Mouse (Mus musculus) midbrain, embryonic 13.5 days (tissue): ENCODE results near the gene Sgf29. TPM values are rescaled to one million over a fixed set of nuclear protein-coding genes. Genes with fewer than 3 reads are reported as not detected.
A peak's percentile ranks its signal among the peaks of the same experiment; 100 is the strongest.

Experiments used
- ATAC-seq: fragments of 200-750 bp; cut with Nextera tagmentation; 2 replicates; pipeline ENCODE4 v1.8.0; 2017; ENCODE audit warnings: mild to moderate bottlenecking, moderate TSS enrichment, moderate library complexity
- H3K27ac ChIP-seq: fragments of 300-500 bp; sonication (generic); 2 replicates; pipeline ENCODE4 v1.5.1; 2015; ENCODE audit warnings: inconsistent platforms, mild to moderate bottlenecking, moderate library complexity
- H3K27me3 ChIP-seq: fragments of 300-500 bp; sonication (generic); 2 replicates; pipeline ENCODE4 v1.6.1; 2015; ENCODE audit warnings: mild to moderate bottlenecking, inconsistent platforms
- H3K36me3 ChIP-seq: fragments of 300-500 bp; sonication (generic); 2 replicates; pipeline ENCODE4 v1.6.1; 2015; ENCODE audit warnings: mild to moderate bottlenecking, inconsistent platforms
- H3K4me1 ChIP-seq: fragments of 300-500 bp; sonication (generic); replicated peaks from 2 replicates; pipeline ENCODE4 v1.6.1; 2015; ENCODE audit warnings: inconsistent platforms
- H3K4me2 ChIP-seq: fragments of 300-500 bp; sonication (generic); replicated peaks from 2 replicates; pipeline ENCODE4 v1.6.1; 2015; ENCODE audit warnings: moderate library complexity, mild to moderate bottlenecking, inconsistent platforms
- H3K4me3 ChIP-seq: fragments of 300-500 bp; sonication (generic); replicated peaks from 2 replicates; pipeline ENCODE4 v1.5.1; 2015; ENCODE audit warnings: mild to moderate bottlenecking, inconsistent platforms
- H3K9ac ChIP-seq: fragments of 300-500 bp; sonication (generic); replicated peaks from 2 replicates; pipeline ENCODE4 v1.6.1; 2015; ENCODE audit warnings: mild to moderate bottlenecking, inconsistent platforms
- H3K9me3 ChIP-seq: fragments of 300-500 bp; sonication (generic); 2 replicates; pipeline ENCODE4 v1.6.1; 2016; ENCODE audit warnings: mild to moderate bottlenecking, inconsistent platforms
- WGBS: fragments of 180-500 bp; shearing (Covaris S2); methylation state at CpG from one replicate; pipeline ENCODE4 v1.1.7; 2015; 5-methylcytosine and 5-hydroxymethylcytosine counted together
- polyA plus RNA-seq: library from polyadenylated mRNA; unstranded; fragments of >200 nt; fragmentation: Nextera tagmentation; extraction: Ambion mirVana; gene quantifications from 2 replicates; pipeline ENCODE4 v1.2.1, GENCODE M21; 2015

The Sgf29 gene
- polyA plus RNA-seq, 1 experiment from 2014 or later = 54.5 TPM

DNA sequence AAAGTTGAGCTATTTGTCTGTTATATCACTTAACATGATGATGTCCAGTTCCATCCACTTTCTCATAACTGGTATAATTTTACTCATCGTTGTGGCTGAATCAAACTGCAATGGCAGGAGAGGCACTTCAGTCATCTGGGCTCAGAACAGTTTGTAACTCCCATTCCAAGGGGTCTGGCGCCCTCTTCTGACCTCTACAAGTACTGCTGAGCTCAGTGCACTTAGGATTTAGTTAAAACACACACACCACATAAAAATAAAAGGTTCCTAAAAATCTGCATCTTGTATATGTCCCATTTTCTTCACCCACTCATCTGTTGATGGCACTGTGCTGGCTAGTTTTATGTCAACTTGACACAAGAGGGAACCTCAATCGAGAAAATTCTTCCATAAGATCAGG, 44.1 kb downstream of the Sgf29 start:
- 40% methylated on average over 3 of the region's 3 CpGs for WGBS
- H3K36me3 ChIP-seq = peaks cover 34% of the 10 kb centered on the region
- no peak overlapping the region for H3K27ac ChIP-seq
- H3K4me1 ChIP-seq = peaks cover 39% of the 10 kb centered on the region
- no peaks in the 10 kb centered on the region for H3K9me3 ChIP-seq
- no peaks in the 10 kb centered on the region for H3K27me3 ChIP-seq
- H3K4me2 ChIP-seq = 0 out of 2 replicates have a peak overlapping the region, but pooled peaks have one; percentile 69
- no peak overlapping the region for H3K4me3 ChIP-seq
- H3K9ac ChIP-seq = no peak overlapping the region
- no peak for ATAC-seq

DNA sequence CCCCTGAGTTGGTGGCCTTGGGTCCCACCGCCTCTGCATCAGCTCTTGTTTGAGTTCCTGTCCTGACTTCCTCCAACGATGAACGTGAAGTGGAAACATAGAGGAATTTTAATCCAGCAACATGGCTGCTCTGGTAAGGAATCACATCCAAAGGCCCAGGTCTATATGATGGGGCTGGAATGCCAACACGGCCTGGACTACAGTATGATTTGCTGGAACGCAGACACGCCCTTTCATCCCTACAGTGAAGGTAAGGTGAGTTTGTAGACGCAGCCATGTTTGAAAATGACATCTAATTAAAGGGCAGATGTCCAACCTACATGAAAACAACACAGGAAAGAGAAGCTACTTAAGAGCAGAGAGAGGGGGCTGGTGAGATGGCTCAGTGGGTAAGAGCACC, 44.7 kb downstream of the Sgf29 start:
- 86% methylated on average over 7 of the region's 7 CpGs for WGBS
- peak overlapping the region; percentile 69 for H3K4me2 ChIP-seq
- no peaks in the 10 kb centered on the region for H3K9me3 ChIP-seq
- peaks cover 39% of the 10 kb centered on the region for H3K4me1 ChIP-seq
- ATAC-seq = no peak
- no peak overlapping the region for H3K27ac ChIP-seq
- no peak overlapping the region for H3K9ac ChIP-seq
- peaks cover 36% of the 10 kb centered on the region for H3K36me3 ChIP-seq
- H3K4me3 ChIP-seq = no peak overlapping the region
- no peaks in the 10 kb centered on the region for H3K27me3 ChIP-seq

DNA sequence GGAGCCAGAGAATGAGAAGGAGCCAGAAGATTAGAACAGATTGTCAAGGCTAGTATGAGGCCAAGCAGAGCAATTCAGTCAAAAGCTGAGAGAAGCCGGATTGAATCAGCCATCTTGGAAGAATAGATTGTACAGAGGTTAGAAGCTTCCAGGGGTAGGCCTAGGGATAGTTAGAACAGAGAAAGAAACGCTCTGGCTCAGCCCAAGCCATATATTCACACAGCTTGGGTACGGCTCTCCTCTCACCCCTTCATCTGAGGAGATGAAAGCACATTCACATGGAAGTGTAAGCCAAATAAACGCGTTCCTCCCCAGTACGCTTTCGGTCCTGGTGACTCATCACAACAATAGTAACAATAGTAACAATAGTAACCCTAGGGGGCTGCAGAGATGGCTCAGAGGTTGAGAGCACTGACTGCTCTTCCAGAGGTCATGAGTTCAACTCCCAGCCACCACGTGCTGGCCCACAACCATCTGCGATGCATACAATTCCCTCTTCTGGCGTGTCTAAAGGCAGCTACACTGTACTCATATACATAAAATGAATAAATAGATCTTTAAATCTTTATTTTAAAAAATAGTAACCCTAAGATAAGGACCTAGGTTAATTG, 45.4 kb downstream of the Sgf29 start:
- Histone ChIP-seq H3K4me1 (peaks cover 39% of the 10 kb centered on the region), H3K4me2 (peak overlapping the region; percentile 69), H3K27me3 (no peaks in the 10 kb centered on the region), H3K36me3 (peaks cover 43% of the 10 kb centered on the region), H3K4me3 (peak overlapping the region; percentile 69), H3K27ac (peak overlapping the region; percentile 30; the same call in 1 of the 2 replicates), H3K9ac (peak overlapping the region; percentile 79), H3K9me3 (no peaks in the 10 kb centered on the region)
- ATAC-seq = no peak
- 29% methylated on average over 10 of the region's 10 CpGs for WGBS

DNA sequence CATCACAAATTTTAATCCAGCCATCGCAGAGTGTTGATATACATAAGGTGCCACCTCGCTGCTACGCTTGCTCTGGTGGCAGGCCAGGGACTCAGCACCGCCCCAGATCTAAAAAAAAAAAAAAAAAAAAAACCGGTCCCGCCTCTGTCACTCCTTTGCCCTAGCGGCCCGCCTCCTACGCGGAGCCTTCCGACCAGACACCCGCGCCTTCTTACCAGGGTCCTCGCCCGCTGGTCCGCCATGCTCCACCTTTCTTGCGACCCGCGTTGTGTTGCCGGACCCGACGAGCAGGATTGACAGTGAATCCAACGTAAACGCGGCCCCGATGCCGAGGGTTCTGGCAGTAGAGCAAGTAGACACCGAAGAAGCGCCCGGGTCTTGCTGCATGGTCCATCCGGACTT, 46.1 kb downstream of the Sgf29 start, which contains the start of gene Bola2:
Gene Bola2 (plus strand): TSS at position 192 of the 402 bp plus-strand sequence.
- no peaks in the 10 kb centered on the region for H3K27me3 ChIP-seq
- peak within 1 kb of the TSS; percentile 97 for H3K4me2 ChIP-seq
- no peaks in the 10 kb centered on the region for H3K9me3 ChIP-seq
- H3K9ac ChIP-seq = peak within 1 kb of the TSS; percentile 80
- peak within 1 kb of the TSS; percentile 95 for H3K27ac ChIP-seq
- under 1% methylated on average over 31 of the region's 31 CpGs for WGBS
- peak; percentile 52 for ATAC-seq
- peak within 1 kb of the TSS; percentile 69 for H3K4me3 ChIP-seq
- peaks cover 44% of the 10 kb centered on the region for H3K36me3 ChIP-seq
- peaks cover 43% of the 10 kb centered on the region for H3K4me1 ChIP-seq

DNA sequence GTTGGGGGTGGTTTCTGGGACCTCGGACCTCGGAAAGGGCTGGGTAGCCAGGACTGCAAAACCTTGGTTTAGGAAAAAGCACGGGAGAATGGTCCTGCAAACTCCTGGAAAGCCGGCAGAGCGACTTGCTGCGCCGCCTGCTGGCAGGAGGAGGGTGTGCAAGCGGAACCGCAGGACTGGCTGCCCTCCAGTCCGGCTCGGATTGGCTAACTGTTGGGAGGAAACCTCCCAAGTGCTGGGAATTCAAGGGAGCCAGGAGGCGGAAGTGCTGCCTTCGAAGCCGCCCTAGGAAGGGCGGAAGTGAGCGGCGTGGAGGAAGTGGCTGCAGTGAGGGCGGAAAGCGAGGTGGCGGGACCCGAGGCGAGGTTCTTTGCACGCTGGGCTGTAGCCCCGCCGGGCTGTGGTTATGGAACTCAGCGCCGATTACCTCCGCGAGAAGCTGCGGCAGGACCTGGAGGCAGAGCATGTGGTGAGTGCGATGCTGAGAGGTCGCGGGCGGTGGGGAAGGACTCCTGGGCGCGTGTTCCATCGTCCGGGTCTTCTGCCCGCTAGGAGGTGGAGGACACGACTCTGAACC, 46.6 kb downstream of the Sgf29 start, which contains the start of gene Slx1b:
Gene Slx1b (minus strand): TSS at position 154 of the 577 bp plus-strand sequence.
- Histone ChIP-seq H3K27me3 (no peaks in the 10 kb centered on the region), H3K4me1 (peaks cover 45% of the 10 kb centered on the region), H3K9me3 (no peaks in the 10 kb centered on the region), H3K27ac (peak within 1 kb of the TSS; percentile 95), H3K4me3 (peak within 1 kb of the TSS; percentile 69), H3K4me2 (peak within 1 kb of the TSS; percentile 97), H3K36me3 (peaks cover 45% of the 10 kb centered on the region), H3K9ac (peak within 1 kb of the TSS; percentile 80)
- peak; percentile 97 for ATAC-seq
- WGBS = under 1% methylated on average over 40 of the region's 40 CpGs

DNA sequence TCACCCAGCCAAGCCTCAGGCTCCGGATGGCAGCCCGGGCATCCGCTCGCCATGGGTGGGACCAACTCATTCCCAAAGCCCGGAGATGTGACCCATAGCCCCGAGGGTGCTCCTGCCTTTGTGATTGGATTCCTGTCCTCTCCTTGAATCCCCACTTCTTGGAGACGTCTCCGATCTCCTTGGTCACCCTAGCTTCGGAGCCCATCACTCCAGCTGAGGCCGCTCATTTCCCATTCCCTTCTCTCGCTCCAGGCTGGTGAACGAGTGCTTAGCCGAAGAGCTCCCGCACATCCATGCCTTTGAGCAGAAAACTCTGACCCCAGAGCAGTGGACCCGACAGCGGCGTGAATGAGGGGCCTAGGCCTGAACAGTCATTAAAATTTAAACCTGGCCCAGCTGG, 47.2 kb downstream of the Sgf29 start:
- 3% methylated on average over 17 of the region's 17 CpGs for WGBS
- H3K9ac ChIP-seq = peak overlapping the region; percentile 80
- peak overlapping the region; percentile 74 for H3K27ac ChIP-seq
- no peaks in the 10 kb centered on the region for H3K27me3 ChIP-seq
- H3K4me2 ChIP-seq = peak overlapping the region; percentile 97
- peak overlapping the region; percentile 69 for H3K4me3 ChIP-seq
- H3K9me3 ChIP-seq = no peaks in the 10 kb centered on the region
- peaks cover 50% of the 10 kb centered on the region for H3K4me1 ChIP-seq
- ATAC-seq = no peak
- H3K36me3 ChIP-seq = peaks cover 39% of the 10 kb centered on the region

DNA sequence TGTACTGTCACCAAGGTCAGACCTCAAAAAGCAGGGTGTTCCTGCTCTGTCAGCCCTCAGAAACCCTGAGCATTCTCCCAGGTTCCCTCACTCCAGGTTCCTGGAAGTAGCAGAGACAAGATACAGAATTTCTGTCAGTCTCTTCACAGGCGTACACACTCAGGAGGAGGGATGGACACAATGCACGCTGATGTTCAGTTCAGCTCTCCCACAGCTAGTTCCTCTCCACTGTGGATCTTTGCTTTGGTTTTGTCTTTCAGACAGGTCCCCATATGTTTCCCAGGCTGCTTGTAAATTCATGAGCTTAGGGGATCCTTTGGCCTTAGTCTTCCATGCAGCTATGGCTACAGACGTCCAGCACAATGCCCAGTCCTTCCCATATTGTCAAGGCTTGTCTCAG, 47.8 kb downstream of the Sgf29 start:
- H3K9me3 ChIP-seq = no peaks in the 10 kb centered on the region
- H3K4me2 ChIP-seq = peak overlapping the region; percentile 97
- H3K36me3 ChIP-seq = peaks cover 35% of the 10 kb centered on the region
- peaks cover 56% of the 10 kb centered on the region for H3K4me1 ChIP-seq
- peak overlapping the region; percentile 69 for H3K4me3 ChIP-seq
- H3K9ac ChIP-seq = peak overlapping the region; percentile 80
- 69% methylated on average over 3 of the region's 3 CpGs for WGBS
- H3K27ac ChIP-seq = no peak overlapping the region
- ATAC-seq = no peak
- no peaks in the 10 kb centered on the region for H3K27me3 ChIP-seq

DNA sequence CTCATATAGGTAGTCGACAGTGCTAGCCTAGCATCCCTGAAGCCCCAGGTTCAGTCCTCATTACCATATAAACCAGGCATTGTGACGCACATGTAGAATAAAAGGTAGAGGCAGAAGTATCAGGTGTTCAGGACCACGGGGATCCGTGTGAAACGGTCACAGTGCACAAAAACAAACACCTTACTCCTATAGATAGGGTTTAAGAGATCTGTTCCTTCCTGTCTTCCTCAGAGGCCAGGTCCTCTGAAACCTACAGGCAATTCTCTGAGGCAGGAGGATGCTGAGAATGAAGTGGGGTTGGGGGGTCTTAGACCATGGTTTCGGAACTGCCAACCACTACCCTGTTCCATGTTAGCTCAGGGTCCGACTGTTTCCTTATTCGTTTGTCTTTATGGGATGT, 48.7 kb downstream of the Sgf29 start:
- no peak overlapping the region for H3K27ac ChIP-seq
- no peak for ATAC-seq
- H3K4me2 ChIP-seq = no peak overlapping the region
- H3K4me3 ChIP-seq = no peak overlapping the region
- peaks cover 26% of the 10 kb centered on the region for H3K36me3 ChIP-seq
- H3K9me3 ChIP-seq = no peaks in the 10 kb centered on the region
- peaks cover 61% of the 10 kb centered on the region for H3K4me1 ChIP-seq
- H3K9ac ChIP-seq = no peak overlapping the region
- 0 out of 2 replicates have a peak, but pooled peaks cover 2% of the 10 kb centered on the region for H3K27me3 ChIP-seq
- WGBS = 96% methylated on average over 8 of the region's 8 CpGs

DNA sequence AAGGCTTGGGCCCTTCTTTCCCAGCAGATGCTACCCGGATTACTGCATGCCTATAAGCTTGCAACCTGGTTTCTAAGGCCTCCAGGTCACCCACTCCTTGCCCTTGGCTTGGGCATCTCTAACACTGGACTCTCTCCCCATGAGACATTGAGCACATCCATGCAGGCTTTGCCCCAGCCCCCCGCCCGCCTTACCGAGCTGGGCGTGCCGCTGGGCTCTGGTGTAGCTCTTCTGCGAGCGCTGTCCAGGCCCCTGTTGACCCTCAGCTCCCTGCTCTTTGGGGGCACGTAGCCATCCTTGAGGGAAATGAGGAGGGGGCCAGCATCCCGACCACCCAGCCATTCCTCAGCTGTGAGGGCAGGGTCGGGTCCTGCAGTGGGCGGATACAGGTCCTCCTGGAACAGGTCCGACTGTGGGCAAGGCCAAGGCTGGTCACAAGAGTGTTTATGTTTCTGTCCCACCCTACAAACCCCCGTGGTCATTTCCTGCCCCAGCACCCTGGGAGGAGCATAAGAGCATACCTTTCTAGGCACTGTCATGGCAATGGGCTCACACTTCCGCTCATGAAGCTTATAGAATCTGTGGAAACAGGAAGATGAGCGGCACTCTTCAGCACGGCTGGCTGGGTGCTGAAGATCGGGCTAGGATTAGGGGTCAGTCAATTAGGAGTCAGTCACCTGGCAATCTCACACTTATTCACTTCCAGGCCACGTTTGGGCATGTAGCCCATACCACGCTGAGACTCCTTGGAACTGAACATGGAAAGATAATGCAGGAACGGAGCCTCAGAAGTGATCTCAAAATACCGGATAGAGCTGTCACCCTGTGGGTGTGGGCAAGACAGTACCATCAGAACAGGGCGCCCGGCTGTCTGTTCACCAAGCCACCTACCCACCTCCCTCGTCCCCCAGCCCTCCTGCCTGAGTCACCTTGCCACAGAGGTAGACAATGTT, 51.2 kb downstream of the Sgf29 start:
- Histone ChIP-seq H3K9ac (no peak overlapping the region), H3K9me3 (no peaks in the 10 kb centered on the region), H3K4me2 (no peak overlapping the region), H3K4me3 (no peak overlapping the region), H3K36me3 (peaks cover 26% of the 10 kb centered on the region), H3K4me1 (peaks cover 67% of the 10 kb centered on the region), H3K27ac (no peak overlapping the region), H3K27me3 (peaks cover 7% of the 10 kb centered on the region; the same call in 1 of the 2 replicates)
- WGBS = 86% methylated on average over 25 of the region's 25 CpGs
- no peak for ATAC-seq

DNA sequence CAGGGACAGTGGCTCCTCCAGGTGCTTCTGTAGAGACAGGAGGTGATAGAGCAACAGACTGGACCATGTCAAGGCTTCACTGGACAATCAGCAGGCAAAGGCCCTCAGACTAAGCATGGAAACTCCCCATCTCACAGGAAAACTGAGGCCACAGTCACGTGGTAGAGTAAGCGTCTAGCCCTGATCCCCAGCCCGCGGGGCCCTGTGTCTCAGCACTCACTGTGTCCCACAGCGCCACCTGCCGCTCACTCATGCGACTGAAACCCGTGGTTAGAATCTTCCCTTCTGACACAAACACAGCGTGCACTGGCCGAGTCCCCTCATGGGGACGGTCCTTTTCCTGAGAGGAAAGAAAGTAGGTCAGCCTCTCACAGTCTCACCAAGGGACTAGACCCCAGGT, 52.0 kb downstream of the Sgf29 start:
- H3K27me3 ChIP-seq = peaks cover 7% of the 10 kb centered on the region; the same call in 1 of the 2 replicates
- H3K9me3 ChIP-seq = no peaks in the 10 kb centered on the region
- 0 out of 2 replicates have a peak, but pooled peaks have one; percentile 17 for ATAC-seq
- H3K9ac ChIP-seq = peak overlapping the region; percentile 36; the same call in 1 of the 2 replicates
- peak overlapping the region; percentile 30 for H3K4me2 ChIP-seq
- H3K27ac ChIP-seq = no peak overlapping the region
- no peak overlapping the region for H3K4me3 ChIP-seq
- WGBS = under 1% methylated on average over 11 of the region's 11 CpGs
- peaks cover 67% of the 10 kb centered on the region for H3K4me1 ChIP-seq
- peaks cover 26% of the 10 kb centered on the region for H3K36me3 ChIP-seq

DNA sequence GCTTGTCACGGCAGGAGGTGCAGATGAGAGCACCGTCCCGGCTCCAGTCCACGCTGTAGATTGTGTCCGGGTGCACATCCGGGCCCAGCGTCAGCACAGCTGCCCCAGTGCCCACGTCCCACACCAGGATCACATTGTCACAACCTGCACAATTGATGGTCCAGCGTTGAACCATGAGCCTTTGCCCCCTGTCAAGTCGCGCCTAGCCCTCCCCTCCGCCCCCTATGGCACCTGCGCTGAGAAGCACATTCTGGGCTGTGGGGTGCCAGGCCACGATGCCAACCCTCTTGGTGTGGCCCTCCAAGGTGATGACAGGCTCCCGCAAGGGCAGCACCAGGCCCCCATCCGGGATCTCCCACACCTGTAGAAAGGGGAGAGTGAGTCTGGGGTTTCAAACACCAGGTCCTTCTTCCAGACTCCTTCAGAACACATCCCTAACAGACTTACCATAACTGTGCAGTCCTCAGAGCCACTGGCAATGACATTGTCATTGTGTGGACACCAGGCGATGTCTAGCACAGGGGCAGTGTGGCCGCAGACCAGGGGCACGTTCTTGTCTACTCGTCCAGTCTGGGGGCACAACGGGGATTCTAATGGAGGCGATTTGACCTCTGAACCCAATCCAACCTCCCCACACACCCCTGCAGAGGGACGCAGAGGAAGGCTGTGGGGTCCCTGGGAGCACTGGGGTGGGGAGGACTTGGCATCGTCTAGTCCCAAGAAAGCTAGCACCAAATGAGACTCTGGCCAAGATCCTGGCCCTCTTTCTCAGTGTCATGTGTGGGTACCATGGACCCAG, 52.6 kb downstream of the Sgf29 start:
- no peaks in the 10 kb centered on the region for H3K9me3 ChIP-seq
- WGBS = 60% methylated on average over 24 of the region's 24 CpGs
- H3K9ac ChIP-seq = peak overlapping the region; percentile 36; the same call in 1 of the 2 replicates
- H3K4me2 ChIP-seq = peak overlapping the region; percentile 30
- H3K4me1 ChIP-seq = peaks cover 61% of the 10 kb centered on the region
- H3K27me3 ChIP-seq = peaks cover 7% of the 10 kb centered on the region; the same call in 1 of the 2 replicates
- no peak for ATAC-seq
- H3K4me3 ChIP-seq = peak overlapping the region; percentile 10; the same call in 1 of the 2 replicates
- no peak overlapping the region for H3K27ac ChIP-seq
- peaks cover 26% of the 10 kb centered on the region for H3K36me3 ChIP-seq
